Mouse (Mus musculus) heart, adult 11 months (tissue): Measurements from ENCODE around the gene Exoc3l4.

Source experiments
- DNase-seq: peaks from one replicate; pipeline ENCODE4 v3.0.0; 2022

Gene Exoc3l4

DNA sequence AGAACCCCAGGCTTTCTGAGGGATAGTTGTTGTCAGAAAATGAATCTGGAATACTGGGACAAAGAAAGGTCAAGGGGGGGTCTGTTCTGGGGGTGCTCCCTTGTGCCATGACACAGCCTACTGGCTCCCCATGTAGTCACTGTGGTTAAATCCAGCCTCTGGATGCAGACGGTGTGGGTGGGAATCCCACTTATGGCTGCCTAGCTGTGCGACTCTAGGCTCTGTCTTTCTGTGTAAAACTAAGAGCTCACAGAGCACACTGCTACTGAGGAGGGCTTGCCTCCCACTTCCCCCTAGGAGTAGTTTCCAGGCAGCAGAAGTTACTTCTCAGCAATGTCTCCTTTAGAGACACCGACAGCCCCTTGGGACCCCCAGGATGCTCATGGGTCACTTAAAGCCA, 19.4 kb downstream of the Exoc3l4 start:
- no peak for DNase-seq

GRCm38 (mm10) chr12:111436640-111437039, 19.8 kb downstream of the Exoc3l4 start:
- peak; percentile 96 for DNase-seq

DNA sequence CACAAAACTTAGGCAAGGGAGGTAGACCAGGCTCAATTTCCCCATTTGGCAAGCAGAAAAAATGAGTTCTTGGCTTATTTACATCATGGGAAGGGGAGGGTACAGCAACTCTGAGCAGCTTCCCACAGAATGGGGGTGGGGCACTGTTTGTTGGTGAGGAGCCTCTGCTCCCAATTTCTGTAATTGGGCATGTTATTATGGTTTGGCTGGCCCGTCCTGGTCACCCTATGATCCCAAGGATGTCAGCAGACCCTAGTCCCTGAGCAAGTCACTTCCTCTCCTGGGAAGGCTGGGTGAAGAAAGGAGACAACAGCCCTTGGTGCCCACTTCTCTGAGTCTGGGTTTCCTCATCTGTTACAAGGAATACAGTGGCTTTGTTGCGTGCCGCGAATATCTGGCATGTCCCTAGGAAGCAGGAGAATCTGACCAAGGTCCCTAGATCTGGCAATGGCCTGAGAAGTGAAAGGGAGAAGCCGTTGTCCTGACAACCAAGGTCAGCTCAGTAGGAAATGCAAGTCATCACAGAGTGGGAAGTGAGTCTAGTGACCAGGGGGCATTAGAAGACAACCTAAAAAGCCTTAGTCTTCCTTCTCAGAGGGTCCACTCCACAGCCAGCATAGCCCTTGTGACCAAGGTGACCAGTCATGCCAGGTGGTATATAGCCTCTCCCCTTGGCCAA, 20.5 kb downstream of the Exoc3l4 start:
- DNase-seq, result peak; percentile 95

GRCm38 (mm10) chr12:111438850-111439249, 22.0 kb downstream of the Exoc3l4 start:
- no peak for DNase-seq

- no peak for DNase-seq
These were observed 24.0 kb downstream of the Exoc3l4 start for GRCm38 (mm10) chr12:111440701-111441373.

DNA sequence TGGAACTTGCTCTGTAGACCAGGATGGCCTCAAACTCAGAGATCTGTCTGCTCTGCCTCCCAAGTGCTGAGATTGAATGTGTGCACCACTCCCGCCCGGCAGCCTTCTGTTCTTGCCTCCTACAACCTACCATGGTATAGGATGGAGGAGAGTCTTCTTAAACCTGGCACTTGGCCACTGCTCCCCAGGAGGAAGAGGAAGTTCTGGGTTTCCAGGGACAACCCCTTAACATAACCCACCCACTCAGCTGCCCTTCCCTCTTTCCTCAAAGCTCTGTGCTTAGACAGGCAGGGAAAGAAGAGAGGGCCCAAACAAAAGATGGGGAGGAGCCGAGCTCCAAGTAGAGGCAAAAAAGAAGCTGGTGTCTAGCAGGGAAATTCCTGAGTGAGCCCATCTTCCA, 24.7 kb downstream of the Exoc3l4 start:
- peak; percentile 95 for DNase-seq

GRCm38 (mm10) chr12:111442309-111443010, 25.6 kb downstream of the Exoc3l4 start, which contains the start of gene Tnfaip2:
Tnfaip2 (plus strand) TSS chr12:111442469.
- peak; percentile 99 for DNase-seq

DNA sequence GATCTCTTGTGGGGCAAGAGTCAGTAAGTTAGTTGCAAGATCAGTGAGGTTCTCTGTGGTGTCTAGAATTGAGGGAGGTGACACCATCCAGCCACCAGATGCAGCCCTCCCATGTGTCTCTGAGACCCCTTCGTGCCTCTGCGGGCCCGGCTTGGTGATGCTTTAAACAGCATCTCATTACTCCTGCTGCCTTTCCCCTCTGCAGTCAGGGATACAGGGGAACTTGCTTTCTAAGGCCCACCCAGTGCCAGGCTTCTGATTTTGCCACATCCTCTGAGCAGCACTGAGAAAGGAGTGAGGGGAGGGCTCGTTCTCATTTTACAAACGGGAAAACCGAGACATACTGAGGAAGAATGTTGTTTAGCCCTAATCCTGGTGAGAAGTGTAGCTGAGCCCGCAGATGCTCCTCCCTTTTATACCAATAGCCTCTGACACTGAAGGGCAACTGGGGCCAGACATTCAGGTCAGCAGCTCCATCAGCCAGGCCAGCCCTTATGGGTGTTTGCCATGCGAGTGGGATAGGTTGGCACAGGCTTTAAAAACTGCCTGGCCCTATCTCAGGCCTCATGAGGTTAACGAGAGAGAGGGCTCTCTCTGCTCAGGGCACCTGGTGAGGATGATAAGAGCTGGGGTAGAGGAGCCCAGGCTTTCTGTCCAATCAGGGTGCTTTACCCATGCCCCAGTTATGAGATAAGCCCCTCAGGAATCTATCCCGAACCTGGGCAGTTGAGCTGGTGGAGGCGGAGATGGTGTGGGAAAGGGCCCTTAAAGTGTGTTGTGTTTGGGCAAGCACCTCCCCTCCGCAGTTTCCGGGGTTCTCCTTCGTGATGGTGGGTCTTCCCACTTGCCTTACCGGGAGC, 26.4 kb downstream of the Exoc3l4 start:
- peak; percentile 98 for DNase-seq

DNA sequence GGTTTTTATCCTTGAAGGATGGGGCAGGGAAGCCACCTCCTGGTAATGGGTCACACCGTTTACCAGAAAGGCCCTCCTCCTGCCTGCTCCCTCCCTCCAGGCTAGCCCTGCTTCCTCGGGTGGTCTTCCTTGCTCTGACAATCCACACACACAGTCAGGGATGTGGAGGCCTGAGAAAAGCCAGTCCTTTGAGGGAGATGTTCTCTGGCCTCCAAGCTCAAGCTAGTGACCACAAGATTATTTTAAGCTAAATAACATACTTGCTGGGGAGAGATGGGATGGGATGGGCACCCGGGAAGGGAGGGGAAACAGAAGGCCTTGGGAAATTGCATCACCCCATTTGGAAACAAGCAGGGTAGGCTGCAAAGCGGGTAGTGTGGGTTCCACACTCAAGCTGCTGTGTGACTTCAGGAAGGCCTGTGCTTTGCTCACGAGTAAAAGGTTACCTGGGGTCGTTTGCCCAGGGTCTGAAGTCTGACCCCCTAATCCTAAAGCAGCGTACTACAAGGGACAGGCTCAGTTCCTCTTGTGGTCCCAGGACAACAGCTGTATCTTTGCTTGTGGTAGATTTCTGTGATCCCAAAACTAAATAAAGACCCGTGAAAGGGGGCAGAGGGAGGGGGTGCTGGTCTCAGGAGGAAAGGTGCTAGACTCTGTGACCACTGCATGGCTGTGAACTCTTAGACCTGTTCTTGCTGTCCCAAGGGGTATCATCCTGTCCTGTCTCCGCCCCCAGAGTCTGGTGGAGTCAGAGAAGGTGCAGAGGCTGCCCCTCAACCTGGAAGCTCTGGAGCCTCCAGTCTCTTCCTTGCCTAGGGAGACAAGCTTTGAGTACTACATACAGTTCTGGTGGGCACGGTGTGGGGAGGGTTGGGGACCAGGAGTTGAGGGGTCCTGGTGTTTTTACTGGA, 27.4 kb downstream of the Exoc3l4 start:
- DNase-seq, result peak; percentile 96

- DNase-seq, result peak; percentile 90
These were observed 28.5 kb downstream of the Exoc3l4 start for GRCm38 (mm10) chr12:111445161-111445889.

DNA sequence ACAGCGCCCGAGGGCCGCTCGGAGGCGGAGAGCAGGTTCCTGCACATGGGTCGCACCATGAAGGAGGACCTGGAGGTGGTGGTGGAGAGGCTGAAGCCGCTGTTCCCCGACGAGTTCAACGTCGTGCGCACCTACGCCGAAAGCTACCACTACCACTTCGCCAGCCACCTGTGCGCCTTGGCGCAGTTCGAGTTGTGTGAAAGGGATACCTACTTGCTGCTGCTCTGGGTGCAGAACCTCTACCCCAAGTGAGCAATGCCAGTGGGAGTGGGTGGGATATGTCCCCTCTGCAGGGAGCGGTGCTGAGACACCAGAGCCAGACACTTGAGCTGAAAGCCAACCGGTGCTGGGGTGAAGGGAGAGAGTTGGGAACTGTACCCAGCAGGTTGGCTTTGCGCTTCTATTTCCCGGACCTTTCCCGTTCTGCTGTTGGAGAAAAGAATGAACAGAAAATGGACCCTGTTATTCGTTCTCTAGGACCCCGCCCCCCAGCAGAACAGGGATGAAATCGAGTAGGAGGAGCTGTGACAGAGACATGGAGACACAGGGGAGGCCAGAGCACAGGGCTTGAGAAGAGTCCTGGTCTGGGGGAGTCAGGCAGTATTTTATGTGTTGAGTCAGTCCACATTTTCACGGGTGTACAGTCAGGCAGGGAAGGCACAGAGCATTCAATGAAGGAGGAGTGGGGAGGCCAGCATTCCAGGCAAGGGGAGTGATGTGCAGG, 29.2 kb downstream of the Exoc3l4 start:
- peak; percentile 88 for DNase-seq

DNA sequence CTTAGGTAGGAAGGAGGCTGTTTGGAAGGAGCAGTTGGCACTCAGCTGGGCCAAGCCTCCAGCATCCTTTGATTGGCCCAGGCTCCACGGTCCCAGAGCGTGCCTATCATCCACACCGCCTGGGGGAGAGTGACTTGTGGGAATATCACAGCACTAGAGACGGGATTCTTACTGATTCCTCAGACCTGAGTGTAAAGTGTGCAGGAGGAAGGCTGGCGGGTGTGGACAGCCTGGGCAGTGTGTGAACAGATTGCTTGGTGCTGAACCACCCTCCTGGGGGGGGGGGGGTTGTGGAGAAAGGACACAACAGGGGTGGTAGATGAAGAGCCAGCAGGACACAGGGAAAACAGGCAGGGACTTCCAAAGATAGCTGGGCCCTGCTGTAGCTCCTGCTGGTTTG, 29.9 kb downstream of the Exoc3l4 start:
- DNase-seq, result peak; percentile 89

- DNase-seq, result peak; percentile 89
These were observed 30.5 kb downstream of the Exoc3l4 start for GRCm38 (mm10) chr12:111447350-111447749.

DNA sequence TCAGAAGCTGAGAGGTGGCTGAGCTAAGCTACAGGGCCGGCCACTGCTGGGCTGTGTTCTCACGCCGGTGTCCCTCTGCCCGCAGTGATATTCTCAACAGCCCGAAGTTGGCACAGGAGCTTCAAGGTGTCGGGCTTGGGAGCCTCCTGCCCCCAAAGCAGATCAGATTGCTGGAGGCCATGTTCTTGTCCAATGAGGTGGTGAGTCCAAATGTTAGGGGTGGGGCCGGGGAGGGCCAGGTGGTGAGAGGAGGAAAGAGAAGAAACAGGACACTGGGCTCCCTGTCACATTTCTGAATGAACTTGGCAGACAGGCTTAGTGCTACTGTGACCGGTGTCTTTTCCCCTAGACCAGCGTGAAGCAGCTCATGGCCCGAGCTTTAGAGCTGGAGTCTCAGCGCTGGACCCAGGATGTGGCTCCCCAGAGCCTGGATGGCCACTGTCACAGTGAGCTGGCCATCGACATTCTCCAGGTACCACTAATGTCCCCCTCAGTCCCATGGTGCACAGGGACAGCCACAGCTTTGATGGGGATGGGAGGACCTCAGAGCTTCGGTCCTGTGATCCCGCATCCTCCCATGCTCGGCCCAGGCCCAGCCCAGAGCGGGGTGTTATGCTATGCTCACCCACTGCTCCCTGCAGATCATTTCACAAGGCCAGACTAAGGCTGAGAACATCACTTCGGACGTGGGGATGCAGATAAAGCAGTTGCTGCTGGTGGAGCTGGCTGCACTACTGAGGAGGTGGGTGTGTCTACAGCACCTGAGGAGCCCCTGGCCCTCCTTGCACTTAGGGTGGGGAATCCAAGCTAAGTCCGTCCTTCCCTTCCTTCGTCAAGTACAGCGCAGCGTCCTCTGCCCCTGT, 31.3 kb downstream of the Exoc3l4 start:
- DNase-seq, result peak; percentile 93

DNA sequence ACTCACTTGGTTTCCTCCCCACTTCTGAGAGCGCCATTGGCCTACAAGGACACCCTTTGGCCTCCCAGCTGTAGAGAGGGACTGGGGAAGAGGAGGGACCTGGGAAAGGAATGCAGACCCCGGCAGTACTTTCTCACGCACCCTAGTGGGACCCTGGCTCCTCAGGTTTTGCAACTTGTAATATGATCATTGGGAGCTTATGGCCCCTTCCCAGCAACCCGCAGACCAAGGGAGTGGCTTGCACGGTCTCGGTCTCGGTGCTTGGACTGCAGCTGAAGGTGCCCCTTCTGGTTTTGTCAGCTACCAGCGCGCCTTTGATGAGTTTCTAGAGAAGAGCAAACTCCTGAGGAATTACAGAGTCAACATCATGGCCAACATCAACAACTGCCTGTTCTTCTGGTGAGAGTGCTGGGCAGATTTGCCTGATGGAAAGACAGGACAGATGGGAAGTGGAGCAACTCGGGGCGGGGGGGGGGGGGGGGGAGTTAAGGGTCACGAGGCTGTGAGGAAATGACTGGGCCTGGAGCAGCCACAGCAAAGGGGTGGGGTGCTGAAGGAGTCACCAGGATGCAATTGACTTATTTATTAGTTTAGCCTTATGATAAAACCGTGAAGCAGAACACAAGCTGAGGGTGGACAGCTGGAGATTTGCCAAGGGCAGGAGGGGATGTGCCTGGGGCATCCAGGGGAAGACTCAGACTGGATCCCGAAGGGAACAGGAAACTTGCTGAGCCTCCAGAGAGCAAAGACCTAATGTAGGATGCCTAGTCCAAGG, 32.3 kb downstream of the Exoc3l4 start:
- peak; percentile 97 for DNase-seq

DNA sequence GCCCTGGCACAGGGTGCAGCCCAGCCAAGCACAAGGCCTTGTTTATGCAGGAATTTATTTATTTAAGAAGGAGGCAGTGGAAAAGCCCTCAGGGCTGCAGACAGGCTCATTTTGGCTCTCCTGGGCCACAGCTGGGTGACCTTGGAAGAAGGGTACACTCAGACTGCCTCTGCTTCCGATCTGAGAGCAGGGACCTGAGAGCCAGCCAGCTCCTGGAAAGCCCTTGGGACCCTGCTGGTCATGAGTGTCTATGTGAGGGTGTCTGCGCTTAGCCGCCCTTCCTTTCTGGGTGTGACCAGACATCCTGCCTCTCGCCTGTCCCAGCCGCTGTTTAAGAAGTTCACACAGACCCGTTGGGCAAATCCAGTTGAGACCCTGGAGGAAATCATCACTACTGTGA, 33.5 kb downstream of the Exoc3l4 start:
- peak; percentile 99 for DNase-seq

GRCm38 (mm10) chr12:111451561-111451960, 34.7 kb downstream of the Exoc3l4 start:
- peak; percentile 90 for DNase-seq

DNA sequence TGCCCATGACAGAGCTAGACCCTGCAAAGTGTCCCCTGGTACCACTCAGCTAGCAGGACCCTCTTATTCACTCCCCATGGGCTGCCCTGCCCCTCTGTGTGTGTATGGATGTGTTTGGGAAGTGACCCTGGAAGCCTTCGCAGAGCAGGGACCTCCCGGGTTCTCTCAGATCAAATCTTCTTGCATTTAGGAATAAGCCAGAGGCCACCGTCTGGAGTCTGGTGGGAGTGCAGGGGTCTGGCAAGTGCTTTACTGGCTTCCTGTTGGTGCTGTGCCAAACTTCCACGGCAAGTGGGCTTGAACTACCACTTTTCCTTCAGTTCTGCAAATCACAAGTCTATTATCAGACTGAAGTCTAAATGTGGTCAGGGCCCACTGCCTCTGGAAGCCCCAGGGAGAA, 37.2 kb downstream of the Exoc3l4 start:
- DNase-seq, result peak; percentile 93
